Mouse (Mus musculus) telencephalon, adult 2 months (tissue): ENCODE measurements at regions not wholly inside any gene's neighbourhood (a gene's known extent, or its start where the extent isn't known, plus 50 kb on each side); places are given as distances from the start of the nearest gene placed in this dataset.

Experiments
- DNase-seq: peaks from one replicate; pipeline ENCODE4 v3.0.0-alpha.2; 2011; ENCODE audit warnings: low read depth, low spot score

DNA sequence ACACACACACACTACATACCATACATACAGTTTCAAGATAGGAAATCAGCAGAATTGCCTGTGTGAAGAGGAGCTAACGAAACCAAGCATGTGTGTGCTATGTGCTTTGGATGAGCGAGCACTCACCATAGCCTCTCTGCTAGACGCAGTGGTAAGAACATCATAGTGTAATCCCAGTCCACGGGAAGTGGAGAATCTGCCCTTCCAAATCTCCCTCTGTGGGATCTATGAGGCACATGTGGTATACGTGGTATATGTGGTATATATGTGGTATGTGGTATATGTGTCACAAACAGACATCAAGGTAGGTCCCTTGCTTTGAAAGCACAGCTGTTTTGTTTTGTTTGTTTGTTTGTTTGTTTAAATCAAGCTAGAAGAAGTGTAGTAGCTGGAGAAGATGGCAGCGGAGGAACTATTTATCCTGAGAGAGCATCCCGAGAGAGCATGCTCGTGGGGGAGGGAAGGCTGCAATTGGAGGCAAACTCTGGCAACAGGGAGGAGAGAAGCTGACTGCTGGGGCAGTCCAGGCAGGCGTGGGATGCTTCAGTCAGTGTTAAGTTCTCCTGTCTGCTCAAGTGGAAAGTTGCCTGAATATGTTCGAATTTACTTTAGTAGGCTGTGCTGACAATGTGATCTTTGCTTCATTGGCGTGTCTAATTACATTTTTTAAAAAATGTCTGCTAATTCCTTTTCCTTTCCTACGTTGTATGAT lies 112.2 kb upstream of the Pde3a start:
- no peak for DNase-seq

DNA sequence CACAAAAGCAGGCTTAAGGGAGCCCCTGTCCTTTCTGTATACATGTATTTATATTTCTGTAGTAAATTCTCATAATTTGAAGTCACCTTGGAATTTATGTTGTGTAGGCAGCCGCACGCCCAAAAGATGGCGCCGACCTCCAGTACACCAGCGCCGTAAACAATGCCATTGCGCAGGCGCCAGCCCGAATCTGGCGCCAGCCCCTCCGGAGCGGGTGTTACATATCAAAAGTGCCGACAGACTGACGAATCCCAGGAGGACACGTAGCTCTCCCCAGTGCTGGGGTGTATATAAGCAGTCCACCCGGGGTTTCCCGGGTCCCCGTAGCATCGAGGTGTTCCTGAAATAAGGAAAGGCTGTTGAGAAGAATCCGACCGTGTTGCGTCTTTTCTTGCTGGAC lies 108.1 kb upstream of the Pde3a start:
- no peak for DNase-seq

GRCm38 (mm10) chr6:141148417-141149169 lies 100.5 kb upstream of the Pde3a start:
- DNase-seq = no peak

DNA sequence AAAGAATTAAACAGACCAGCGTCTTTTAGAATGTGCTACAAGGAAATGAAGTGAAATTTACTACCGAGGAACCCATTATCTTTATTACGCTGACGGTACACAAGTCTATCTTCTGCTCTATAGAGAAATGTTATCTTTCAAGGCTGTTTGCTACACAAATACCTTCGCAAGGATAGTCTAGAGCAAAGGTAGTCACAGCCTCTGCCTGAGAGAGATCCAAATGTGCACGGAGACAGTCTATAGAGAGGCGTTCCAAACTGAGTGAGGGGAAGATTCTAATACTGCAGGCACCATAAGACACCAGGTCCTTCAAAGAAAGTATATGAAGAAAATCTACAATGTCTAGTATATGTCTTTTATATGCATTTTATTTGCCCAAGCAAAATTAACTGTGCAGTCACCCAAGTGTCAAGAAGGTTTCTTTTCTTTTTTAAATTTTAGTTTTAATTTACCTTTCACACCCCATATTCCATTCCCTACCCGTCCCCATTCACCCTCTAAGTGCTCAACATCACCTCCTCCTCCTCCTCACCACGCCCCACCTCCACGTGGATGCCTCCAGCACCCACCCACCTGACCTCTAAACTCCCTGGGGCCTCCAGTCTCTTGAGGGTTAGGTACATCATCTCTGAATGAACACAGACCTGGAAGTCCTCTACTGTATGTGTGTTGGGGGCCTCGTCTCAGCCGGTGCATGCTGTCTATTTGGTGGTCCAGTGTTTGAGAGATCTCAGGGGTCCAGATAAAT lies 99.7 kb upstream of the Pde3a start:
- no peak for DNase-seq

DNA sequence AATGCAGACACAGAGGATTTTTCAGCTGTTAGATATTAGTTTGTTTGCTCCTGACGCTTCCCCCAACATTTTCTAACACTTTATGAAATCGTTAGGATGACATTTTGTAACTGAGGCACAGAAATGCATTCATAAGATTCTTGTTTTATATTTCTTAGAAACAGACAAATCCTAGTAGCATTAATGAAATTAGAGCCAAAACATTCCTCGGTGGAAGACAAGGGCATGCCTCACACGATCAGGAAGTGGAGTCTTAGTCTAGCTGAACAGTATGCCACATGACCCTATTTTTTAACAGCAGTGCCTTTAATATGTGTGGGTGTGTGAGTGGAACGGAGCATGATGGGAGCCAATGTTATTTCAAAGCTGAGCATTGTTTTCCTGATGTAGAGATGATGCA lies 89.7 kb upstream of the Pde3a start:
- DNase-seq = no peak

- DNase-seq = no peak
These were observed 87.3 kb upstream of the Pde3a start for GRCm38 (mm10) chr6:141161626-141162233.

DNA sequence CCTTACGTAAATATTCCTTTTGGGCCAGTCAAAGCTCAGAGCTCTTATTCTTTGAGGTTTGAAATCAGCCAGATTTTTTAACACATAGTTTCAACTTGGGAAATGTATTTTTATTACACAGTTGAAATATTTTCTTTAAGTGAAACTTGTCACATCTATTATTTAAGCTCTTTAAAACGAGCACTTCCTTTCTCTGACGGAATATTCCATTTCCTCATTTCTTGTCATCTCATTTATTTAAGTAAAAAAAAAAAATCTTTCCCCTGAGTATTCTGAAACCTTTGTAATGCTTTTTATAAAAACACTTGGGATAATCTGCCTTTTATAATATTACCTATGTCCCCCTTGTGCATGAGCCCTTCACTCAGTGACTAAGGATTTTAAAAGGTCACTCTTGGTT lies 81.8 kb upstream of the Pde3a start:
- no peak for DNase-seq

- DNase-seq = no peak
These were observed 80.7 kb upstream of the Pde3a start for GRCm38 (mm10) chr6:141168356-141168755.

GRCm38 (mm10) chr6:141183782-141184181 lies 65.3 kb upstream of the Pde3a start:
- DNase-seq = no peak

- no peak for DNase-seq
These were observed 61.0 kb upstream of the Pde3a start for GRCm38 (mm10) chr6:141188036-141188435.

DNA sequence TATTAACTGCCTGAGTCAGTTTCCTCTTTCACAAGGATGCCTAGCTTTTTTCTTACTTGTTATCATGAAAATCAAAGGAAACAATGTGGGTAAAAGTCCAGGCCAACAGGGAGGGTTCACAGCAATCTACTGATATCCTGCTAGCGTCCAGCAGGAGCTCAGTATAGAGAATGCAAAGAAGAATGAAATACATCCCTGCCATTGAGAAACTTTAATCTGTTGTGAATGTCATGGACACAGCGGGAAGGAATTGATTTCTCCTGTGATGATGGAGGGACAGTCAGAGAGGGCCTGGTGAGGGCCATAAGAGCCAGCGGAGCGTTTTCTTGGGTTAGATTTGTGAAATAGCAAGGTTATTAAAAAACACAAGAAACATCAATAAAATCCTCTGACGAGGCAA lies 60.0 kb upstream of the Pde3a start:
- no peak for DNase-seq

GRCm38 (mm10) chr6:141189701-141190100 lies 59.4 kb upstream of the Pde3a start:
- DNase-seq = no peak

DNA sequence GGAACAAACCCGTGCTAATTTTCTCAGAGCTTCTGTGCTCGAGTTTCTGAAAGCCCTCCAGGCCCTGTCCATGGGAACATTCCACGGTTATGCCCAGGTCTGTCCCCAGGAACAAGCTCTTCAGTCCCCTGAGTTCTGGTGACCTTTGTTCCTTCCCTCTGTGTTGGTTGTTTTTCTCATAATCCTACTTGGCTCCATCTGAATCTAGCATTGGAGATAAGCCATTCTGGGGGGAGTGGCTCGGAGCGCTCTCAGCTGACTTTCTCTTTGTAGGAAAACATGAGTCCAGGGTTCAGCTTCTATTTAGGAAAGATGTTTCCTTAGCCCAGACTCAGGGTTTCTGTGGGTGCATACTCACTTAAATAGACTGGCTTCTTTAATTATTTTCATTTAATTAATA lies 58.7 kb upstream of the Pde3a start:
- DNase-seq = no peak

DNA sequence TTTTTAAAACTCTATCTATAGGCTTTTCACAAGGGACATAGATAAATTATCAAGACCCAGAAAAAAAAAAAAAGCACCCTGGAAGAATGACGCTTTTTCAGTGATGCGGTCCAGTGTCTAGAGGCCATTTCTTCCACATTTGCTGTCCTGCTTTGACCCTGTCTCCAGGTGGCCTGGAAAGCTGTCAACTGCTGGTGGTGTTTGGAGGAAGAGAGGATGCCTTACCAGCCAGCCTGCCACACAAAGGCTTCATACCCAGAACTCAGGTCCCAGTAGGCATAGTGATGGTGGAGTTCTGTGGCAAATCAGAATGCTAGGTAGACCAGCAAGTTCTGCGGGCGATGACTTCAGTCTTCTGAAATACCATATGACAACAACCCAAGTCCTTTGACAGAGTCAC lies 51.6 kb upstream of the Pde3a start:
- no peak for DNase-seq
